Mouse (Mus musculus): Measurements from ENCODE around the gene Atp5d.
A peak's percentile ranks its signal among the peaks of the same experiment; 100 is the strongest.

Atp5d gene

GRCm38 (mm10) chr10:80152071-80152872 lies 13.8 kb downstream of the Atp5d start:
- 0 out of 2 replicates have a peak, but pooled peaks have one; percentile 1 for ATAC-seq (ENCODE audit: low TSS enrichment)

- ATAC-seq (ENCODE audit: low TSS enrichment) = no peak
These were observed 14.4 kb downstream of the Atp5d start for GRCm38 (mm10) chr10:80152873-80153260.

- ATAC-seq (ENCODE audit: low TSS enrichment) = no peak
These were observed 15.3 kb downstream of the Atp5d start for GRCm38 (mm10) chr10:80153713-80154112.

- no peak for ATAC-seq (ENCODE audit: low TSS enrichment)
These were observed 16.0 kb downstream of the Atp5d start for GRCm38 (mm10) chr10:80154384-80154783.

- ATAC-seq (ENCODE audit: low TSS enrichment) = no peak
These were observed 16.8 kb downstream of the Atp5d start for GRCm38 (mm10) chr10:80155277-80155676.

- no peak for ATAC-seq (ENCODE audit: low TSS enrichment)
These were observed 17.7 kb downstream of the Atp5d start for GRCm38 (mm10) chr10:80156002-80156751.

- ATAC-seq (ENCODE audit: low TSS enrichment) = no peak
These were observed 18.3 kb downstream of the Atp5d start for GRCm38 (mm10) chr10:80156752-80157053.

GRCm38 (mm10) chr10:80157141-80157929 lies 18.9 kb downstream of the Atp5d start:
- 0 out of 2 replicates have a peak, but pooled peaks have one; percentile 0 for ATAC-seq (ENCODE audit: low TSS enrichment)

GRCm38 (mm10) chr10:80158307-80158986 lies 20.0 kb downstream of the Atp5d start:
- no peak for ATAC-seq (ENCODE audit: low TSS enrichment)

- no peak for ATAC-seq (ENCODE audit: low TSS enrichment)
These were observed 20.7 kb downstream of the Atp5d start for GRCm38 (mm10) chr10:80159021-80159560.

GRCm38 (mm10) chr10:80159561-80160454 lies 21.4 kb downstream of the Atp5d start:
- ATAC-seq (ENCODE audit: low TSS enrichment) = peak; percentile 72

- no peak for ATAC-seq (ENCODE audit: low TSS enrichment)
These were observed 22.3 kb downstream of the Atp5d start for GRCm38 (mm10) chr10:80160455-80161371.

GRCm38 (mm10) chr10:80161522-80162242 lies 23.2 kb downstream of the Atp5d start:
- no peak for ATAC-seq (ENCODE audit: low TSS enrichment)

GRCm38 (mm10) chr10:80162243-80162608 lies 23.8 kb downstream of the Atp5d start:
- no peak for ATAC-seq (ENCODE audit: low TSS enrichment)

GRCm38 (mm10) chr10:80162716-80163299 lies 24.4 kb downstream of the Atp5d start:
- ATAC-seq (ENCODE audit: low TSS enrichment) = no peak

GRCm38 (mm10) chr10:80163721-80164120 lies 25.3 kb downstream of the Atp5d start:
- ATAC-seq (ENCODE audit: low TSS enrichment) = no peak

- no peak; the same call in 1 of the 2 replicates for ATAC-seq (ENCODE audit: low TSS enrichment)
These were observed 25.9 kb downstream of the Atp5d start for GRCm38 (mm10) chr10:80164161-80164997.

Data from frontal cortex, adult (tissue).